Mouse (Mus musculus): ENCODE measurements around the gene Clcnkb. TPM values are rescaled to one million over a fixed set of nuclear protein-coding genes. Genes with fewer than 3 reads are reported as not detected.
A peak's percentile ranks its signal among the peaks of the same experiment; 100 is the strongest.

Clcnkb gene
- total RNA-seq, 1 experiment from 2014 or later: not detected

DNA sequence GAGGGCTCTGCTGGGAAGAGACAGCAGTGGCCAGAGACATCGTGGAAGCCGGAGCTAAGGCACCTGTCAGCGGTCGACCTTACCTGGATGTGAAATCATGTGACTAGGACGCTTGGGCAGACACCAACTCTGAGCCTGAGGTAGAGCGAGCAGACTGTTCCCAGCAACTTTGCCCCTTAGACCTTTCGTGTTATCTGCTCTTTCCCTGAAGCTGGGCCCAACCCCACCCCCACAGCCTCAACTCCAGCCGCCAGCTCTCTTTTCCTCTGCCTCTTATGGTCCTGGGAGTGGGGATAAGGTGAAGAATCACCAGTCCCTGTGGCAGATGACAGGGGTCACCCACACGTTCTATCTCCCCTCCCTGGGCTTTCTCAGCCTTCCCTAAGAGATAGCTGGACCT is 5.1 kb upstream of the Clcnkb start:
- no peak for ATAC-seq (replicated peaks in 1 of 2; ENCODE audit: insufficient read depth in 1 of 2, low FRiP score in 2 of 2, low TSS enrichment in 1 of 2, low read depth in 1 of 2, poor library complexity in 2 of 2, severe bottlenecking in 2 of 2)

GRCm38 (mm10) chr4:141420192-141420829 is 4.5 kb upstream of the Clcnkb start, which contains the start of gene Hspb7:
TSS of gene Hspb7 (plus strand) at chr4:141420779.
- ATAC-seq (replicated peaks in 1 of 2; ENCODE audit: insufficient read depth in 1 of 2, low FRiP score in 2 of 2, low TSS enrichment in 1 of 2, low read depth in 1 of 2, poor library complexity in 2 of 2, severe bottlenecking in 2 of 2): no peak

GRCm38 (mm10) chr4:141419398-141420191 is 3.8 kb upstream of the Clcnkb start:
- peak; percentile 93 to 94 for ATAC-seq (replicated peaks in 1 of 2; ENCODE audit: insufficient read depth in 1 of 2, low FRiP score in 2 of 2, low TSS enrichment in 1 of 2, low read depth in 1 of 2, poor library complexity in 2 of 2, severe bottlenecking in 2 of 2)

DNA sequence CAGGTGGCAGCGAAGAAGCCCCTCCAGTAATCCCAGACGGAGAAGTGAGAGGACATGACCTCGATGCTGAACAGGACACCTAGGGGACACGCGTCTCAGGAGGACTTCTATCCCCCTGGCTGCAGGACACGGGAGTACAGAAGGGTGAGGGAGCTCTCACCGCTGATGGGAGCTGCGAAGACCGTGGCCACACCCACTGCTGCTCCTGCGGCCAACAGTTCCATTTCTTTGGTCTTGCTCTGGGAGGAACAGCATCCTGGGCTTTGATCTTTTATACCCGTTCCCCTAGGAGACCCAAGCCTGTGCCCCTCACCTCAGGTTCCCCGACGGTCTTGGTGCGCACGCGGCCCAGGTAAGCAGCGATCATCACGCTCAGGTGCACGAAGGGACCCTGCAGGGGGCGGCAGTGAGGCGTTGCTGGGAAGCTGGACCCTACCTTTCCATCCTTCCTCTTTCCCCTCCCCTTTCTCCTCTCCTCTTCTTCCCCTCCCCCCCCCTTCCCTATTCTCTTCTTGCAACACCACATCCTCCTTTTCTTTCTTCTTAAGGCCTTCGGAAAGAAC is 4.3 kb downstream of the Clcnkb start:
- peak; percentile 8 to 38; a peak in 1 of 4 replicates for ATAC-seq (replicated peaks in 1 of 2; ENCODE audit: insufficient read depth in 1 of 2, low FRiP score in 2 of 2, low TSS enrichment in 1 of 2, low read depth in 1 of 2, poor library complexity in 2 of 2, severe bottlenecking in 2 of 2)

- ATAC-seq (replicated peaks in 1 of 2; ENCODE audit: insufficient read depth in 1 of 2, low FRiP score in 2 of 2, low TSS enrichment in 1 of 2, low read depth in 1 of 2, poor library complexity in 2 of 2, severe bottlenecking in 2 of 2): no peak
Observed at GRCm38 (mm10) chr4:141408577-141408976, 7.2 kb downstream of the Clcnkb start.

DNA sequence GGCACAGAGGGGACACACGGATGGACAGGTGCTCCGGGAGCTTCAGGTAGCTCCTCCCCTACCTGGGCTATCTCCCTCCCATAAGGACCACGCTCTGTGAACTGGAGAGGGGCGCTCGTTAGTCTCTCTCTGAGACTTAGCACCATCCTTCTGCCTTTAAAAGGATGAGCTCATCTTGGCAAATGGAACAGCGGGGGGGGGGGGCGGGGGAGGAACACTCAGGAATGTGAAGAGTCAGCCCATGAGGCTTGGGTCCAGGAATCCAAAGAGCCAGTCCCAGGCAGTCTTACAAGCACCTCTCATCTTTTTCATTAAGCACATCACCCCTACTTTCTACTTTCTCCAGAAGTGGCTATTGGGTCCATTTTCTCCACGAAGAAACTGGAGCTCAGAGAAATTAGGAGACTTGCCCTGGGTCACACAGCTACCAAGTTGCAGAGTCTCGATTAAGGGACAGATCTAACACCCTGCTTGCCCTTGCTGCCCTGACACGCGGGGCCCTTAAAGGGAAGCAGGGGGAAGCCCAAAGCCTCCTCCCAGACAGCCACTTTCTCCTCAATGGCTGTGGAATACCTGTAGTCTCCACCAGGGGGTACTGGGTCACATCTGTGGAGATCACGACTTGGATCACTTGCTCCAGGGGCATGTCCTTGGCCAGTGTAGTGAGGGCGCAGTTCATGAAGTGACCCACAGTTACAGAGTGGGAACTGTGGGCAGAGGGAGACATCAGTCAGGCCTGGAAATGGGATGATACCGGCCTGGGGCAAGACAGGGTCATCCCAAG is 9.1 kb downstream of the Clcnkb start:
- peak; percentile 73 to 79 for ATAC-seq (replicated peaks in 1 of 2; ENCODE audit: insufficient read depth in 1 of 2, low FRiP score in 2 of 2, low TSS enrichment in 1 of 2, low read depth in 1 of 2, poor library complexity in 2 of 2, severe bottlenecking in 2 of 2)

- no peak for ATAC-seq (replicated peaks in 1 of 2; ENCODE audit: insufficient read depth in 1 of 2, low FRiP score in 2 of 2, low TSS enrichment in 1 of 2, low read depth in 1 of 2, poor library complexity in 2 of 2, severe bottlenecking in 2 of 2)
Observed at GRCm38 (mm10) chr4:141405314-141405622, 10.5 kb downstream of the Clcnkb start.

DNA sequence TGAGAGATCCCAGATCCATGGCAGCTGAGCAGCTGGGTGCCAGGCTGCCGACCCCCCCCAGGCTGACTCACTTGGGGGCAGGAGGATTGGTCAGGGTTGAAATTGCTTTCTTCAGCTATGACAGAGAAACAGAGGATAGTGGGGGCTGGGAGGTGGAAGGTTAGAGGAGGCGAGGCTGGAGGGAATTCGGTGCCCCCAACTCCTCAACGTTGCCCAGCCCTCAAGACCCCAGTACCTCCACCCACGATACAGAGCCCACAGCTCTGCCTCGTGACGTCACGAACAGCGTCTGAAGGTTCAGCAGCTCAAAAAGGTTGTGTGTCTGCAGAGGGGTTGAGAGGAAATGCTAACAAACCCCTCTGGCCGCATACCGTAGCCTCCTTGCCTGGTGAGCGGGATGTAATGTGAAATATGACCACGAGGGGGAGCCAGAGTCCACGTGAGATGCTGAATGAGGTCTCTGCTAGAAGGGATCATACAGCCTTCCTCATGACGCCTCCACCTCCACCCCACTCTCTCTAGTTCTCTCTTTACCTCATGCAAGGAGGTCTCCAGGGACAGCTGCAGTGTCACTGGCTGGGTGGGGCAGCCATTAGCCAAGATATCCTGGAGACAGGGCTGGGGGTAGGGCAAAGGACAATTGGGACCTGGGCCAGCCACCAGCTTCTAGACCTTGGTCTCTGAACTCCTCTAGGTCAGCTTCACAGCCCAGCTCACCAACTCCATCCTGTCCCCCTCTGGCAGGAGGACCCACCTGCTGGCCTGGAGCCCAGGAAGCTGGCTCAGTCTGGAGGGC is 11.1 kb downstream of the Clcnkb start:
- peak; percentile 89 to 90 for ATAC-seq (replicated peaks in 1 of 2; ENCODE audit: insufficient read depth in 1 of 2, low FRiP score in 2 of 2, low TSS enrichment in 1 of 2, low read depth in 1 of 2, poor library complexity in 2 of 2, severe bottlenecking in 2 of 2)

DNA sequence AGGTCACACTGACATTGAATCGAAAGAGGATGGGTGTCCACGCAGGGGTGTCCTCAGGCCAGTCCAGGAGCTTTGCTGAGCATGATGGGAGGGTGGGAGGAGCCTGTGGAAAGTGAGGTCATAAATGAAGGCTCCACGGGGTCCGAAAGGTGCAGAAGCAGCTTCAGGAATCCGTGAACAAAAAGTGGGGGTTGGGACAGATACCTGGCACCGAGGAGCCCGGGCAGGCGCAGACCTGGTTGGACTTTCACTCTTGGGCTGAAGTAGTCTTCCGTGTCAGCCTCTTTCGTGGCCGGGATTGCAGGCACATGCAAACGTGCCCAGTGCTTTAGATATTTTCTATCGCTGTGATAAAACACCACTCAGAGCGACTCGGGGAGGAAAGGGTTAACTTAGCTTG is 15.6 kb downstream of the Clcnkb start:
- no peak for ATAC-seq (replicated peaks in 1 of 2; ENCODE audit: insufficient read depth in 1 of 2, low FRiP score in 2 of 2, low TSS enrichment in 1 of 2, low read depth in 1 of 2, poor library complexity in 2 of 2, severe bottlenecking in 2 of 2)

GRCm38 (mm10) chr4:141398545-141398944 is 17.3 kb downstream of the Clcnkb start, which contains the start of gene Clcnka:
TSS of gene Clcnka (minus strand) at chr4:141398724.
- ATAC-seq (replicated peaks in 1 of 2; ENCODE audit: insufficient read depth in 1 of 2, low FRiP score in 2 of 2, low TSS enrichment in 1 of 2, low read depth in 1 of 2, poor library complexity in 2 of 2, severe bottlenecking in 2 of 2): no peak

- no peak for ATAC-seq (replicated peaks in 1 of 2; ENCODE audit: insufficient read depth in 1 of 2, low FRiP score in 2 of 2, low TSS enrichment in 1 of 2, low read depth in 1 of 2, poor library complexity in 2 of 2, severe bottlenecking in 2 of 2)
Observed at GRCm38 (mm10) chr4:141397861-141398260, 18.0 kb downstream of the Clcnkb start.

DNA sequence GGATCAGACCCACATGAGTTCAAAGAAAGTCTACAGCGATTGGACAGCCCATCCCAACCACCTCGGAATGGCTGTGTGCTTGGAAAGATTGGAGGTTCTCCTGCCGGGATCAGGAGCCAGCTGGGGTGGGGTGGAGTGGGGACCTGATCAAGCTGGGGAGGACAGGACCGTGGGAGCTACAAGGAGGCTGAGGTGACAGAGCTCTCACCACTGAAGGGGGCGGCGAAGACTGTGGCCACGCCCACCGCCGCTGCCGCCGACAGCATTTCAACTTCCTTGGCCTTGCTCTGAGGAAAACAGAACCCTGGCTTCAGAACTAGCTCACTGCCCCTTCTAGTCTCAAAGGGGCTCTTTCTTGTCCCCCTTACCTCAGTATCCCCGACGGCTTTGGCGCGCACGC is 21.1 kb downstream of the Clcnkb start:
- peak in 1 of 2 experiments; percentile 44; a peak in 1 of 4 replicates for ATAC-seq (replicated peaks in 1 of 2; ENCODE audit: insufficient read depth in 1 of 2, low FRiP score in 2 of 2, low TSS enrichment in 1 of 2, low read depth in 1 of 2, poor library complexity in 2 of 2, severe bottlenecking in 2 of 2)

- no peak for ATAC-seq (replicated peaks in 1 of 2; ENCODE audit: insufficient read depth in 1 of 2, low FRiP score in 2 of 2, low TSS enrichment in 1 of 2, low read depth in 1 of 2, poor library complexity in 2 of 2, severe bottlenecking in 2 of 2)
Observed at GRCm38 (mm10) chr4:141391293-141391692, 24.5 kb downstream of the Clcnkb start.

DNA sequence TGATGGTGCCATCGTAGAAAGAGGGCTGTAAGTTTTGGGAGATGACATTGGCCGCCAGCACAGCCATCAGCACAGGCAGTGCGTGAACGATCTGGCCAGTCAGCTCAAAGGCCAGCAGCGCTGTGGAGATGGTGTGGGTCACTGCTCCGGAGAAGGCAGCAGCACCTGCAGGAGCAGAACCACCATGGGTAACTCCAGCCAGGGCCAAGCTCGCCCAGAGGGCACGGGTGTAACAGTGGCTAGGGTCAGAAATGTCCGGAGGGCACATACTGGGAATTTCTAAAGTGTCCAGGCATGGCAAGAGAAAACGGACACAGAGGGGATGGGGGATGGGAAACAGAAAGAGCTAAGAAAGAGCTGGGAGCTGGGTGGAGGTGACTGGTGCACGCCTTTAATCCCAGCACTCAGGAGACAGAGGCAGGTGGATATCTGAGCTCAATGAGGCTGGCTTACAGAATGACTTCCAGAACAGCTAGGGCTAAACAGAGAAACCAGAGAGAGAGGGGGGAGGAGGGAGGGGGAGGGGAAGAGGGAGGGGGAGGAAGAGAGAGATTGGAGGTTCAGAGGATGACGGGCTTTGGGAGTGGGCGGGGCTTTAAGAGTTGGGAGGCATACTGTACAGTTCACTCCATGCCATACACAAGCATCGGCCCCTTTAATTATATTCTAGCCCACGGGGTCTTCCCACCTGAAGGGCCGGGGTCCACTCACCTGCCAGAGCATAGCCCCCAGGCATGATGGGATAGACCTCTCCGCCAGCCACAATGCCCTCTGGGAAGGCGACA is 26.3 kb downstream of the Clcnkb start:
- no peak for ATAC-seq (replicated peaks in 1 of 2; ENCODE audit: insufficient read depth in 1 of 2, low FRiP score in 2 of 2, low TSS enrichment in 1 of 2, low read depth in 1 of 2, poor library complexity in 2 of 2, severe bottlenecking in 2 of 2)

- no peak for ATAC-seq (replicated peaks in 1 of 2; ENCODE audit: insufficient read depth in 1 of 2, low FRiP score in 2 of 2, low TSS enrichment in 1 of 2, low read depth in 1 of 2, poor library complexity in 2 of 2, severe bottlenecking in 2 of 2)
Observed at GRCm38 (mm10) chr4:141387933-141388332, 27.9 kb downstream of the Clcnkb start.

DNA sequence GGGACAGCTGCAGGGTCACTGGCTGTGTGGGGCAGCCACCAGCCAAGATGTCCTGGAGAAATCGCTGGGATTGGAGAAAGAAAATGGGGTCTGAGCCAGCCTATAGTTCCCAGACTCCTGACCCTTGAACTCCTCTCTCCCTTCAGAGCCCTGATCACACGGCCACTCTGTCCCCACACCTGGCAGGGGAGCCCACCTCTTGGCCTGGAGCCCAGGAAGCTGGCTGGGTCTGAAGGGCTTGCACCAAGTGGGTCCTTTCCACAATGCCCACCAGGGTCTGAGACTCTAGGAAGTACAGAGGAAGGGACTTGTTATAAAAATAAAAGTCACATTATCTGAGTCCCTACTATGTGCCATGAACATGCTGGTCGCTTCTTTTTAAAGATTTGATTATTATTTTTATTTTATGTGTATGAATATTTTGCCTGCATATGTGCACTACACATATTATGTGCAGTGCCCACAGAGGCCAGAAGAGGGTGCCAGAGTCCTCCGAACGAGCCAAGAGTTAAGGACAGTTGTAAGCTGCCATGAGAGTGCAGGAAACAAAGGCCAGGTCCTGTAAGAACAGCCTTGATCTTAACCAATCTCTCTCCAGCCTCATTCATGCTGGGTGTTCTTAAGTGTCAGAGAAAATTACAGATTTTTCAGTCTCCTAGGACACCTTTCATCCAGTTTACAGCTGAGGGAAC is 28.6 kb downstream of the Clcnkb start:
- peak; percentile 57 to 72 for ATAC-seq (replicated peaks in 1 of 2; ENCODE audit: insufficient read depth in 1 of 2, low FRiP score in 2 of 2, low TSS enrichment in 1 of 2, low read depth in 1 of 2, poor library complexity in 2 of 2, severe bottlenecking in 2 of 2)
